Mouse (Mus musculus) E14TG2a.4 (cell line): Measurements from ENCODE around the gene Med1.

ENCODE experiments used
- CTCF ChIP-seq: conservative IDR thresholded peaks from 2 replicates; pipeline ENCODE4 v1.5.1; 2014; ENCODE audit warnings: low read length
- POU5F1 ChIP-seq: IDR thresholded peaks from 2 replicates; pipeline ENCODE4 v1.6.1; 2014; ENCODE audit warnings: low read length, borderline replicate concordance

DNA sequence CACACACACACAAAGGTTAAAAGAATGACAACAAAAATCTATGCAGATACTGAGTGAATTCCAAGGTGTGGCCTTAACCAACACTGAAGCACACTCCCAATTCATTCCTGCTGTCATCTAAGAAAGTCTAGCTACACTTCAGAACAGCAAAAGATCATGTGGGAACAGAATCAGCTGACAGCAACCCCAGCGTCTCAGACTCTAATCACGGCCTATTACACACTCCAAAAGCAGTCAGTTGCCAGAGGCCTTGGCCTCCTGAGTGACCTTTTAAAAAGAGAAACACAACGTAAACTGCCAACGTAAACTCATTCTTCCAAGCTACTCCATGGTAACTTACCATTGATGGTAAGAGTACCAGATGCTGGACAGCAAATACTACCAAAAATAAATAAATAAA lies 58.1 kb downstream of the Med1 start:
- no peak for TF ChIP-seq POU5F1
- no peak for TF ChIP-seq CTCF
